In the genomic region with DNA sequence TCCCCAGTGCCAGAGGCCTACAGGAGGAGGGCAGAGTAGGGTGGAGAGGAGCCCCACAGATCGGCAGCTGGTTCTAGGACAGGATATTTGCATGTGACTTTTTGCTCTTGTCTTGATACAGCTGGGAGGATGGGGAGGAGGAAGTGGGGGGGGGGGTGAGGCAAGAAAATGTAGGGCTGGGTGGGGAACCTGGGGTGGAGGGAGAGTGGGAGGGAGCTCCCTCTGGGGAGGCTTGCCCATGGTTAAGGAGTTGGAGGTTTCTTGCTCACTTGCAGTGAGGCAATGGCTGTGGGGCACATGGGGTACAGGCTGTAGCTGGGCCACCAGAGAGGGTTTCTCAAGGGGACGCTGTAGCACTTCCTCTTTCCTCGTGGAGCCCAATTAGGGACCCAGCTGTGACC, we compare ENCODE assay signal across 12 mouse cellular contexts. TPM values are rescaled to one million over a fixed set of nuclear protein-coding genes. Genes with fewer than 3 reads are reported as not detected.
DNase-seq lines count a peak whose midpoint lies in the region; ATAC-seq and TF ChIP-seq lines count a peak whose summit lies in the region.
"Had no signal": no experiment of that assay in that cellular context is flagged by ENCODE, and none has a peak within 500 bp of the region (broad histone marks: within the 10 kb centered on the region; RNA-seq: fewer than 3 reads in every experiment).

No protein-coding gene starts in this region.

- TF ChIP-seq CTCF in cerebellum, adult 2 months (IDR thresholded peaks at IDR 0.05; ENCODE audit: borderline replicate concordance, insufficient read depth, low read depth, low read length) = no peak

- no peak for DNase-seq in forebrain, embryonic 11.5 days (ENCODE audit: low spot score)
- DNase-seq in A20 (ENCODE audit: low read depth, low spot score) = peak; percentile 87
- DNase-seq in kidney, postnatal 4 days = no peak
- DNase-seq in cerebellum, adult 2 months = no peak
- DNase-seq: cerebellum, postnatal 36 days had no signal

- H3K27ac ChIP-seq in forebrain, embryonic 11.5 days (ENCODE audit: low read depth, low read length) = no peak overlapping the region
- no peak overlapping the region for H3K27ac ChIP-seq in forebrain, embryonic 15.5 days (replicated peaks)
- no peak overlapping the region for H3K27ac ChIP-seq in cerebellum, adult 2 months (ENCODE audit: insufficient read depth, low read length)
- H3K27ac ChIP-seq: macrophage had no signal

- H3K9me3 ChIP-seq in forebrain, embryonic 11.5 days (ENCODE audit: control insufficient read depth, low read length) = no peaks in the 10 kb centered on the region
- H3K9me3 ChIP-seq in forebrain, embryonic 15.5 days = no peaks in the 10 kb centered on the region

- WGBS in forebrain, embryonic 11.5 days = 61% methylated on average over 3 of the region's 3 CpGs
- 76% methylated on average over 3 of the region's 3 CpGs for whole genome bisulfite sequencing in forebrain, embryonic 15.5 days
- WGBS in cerebellum, adult 2 months = 56% methylated on average over 3 of the region's 3 CpGs

- H3K4me1 ChIP-seq in forebrain, embryonic 11.5 days (replicated peaks; ENCODE audit: control insufficient read depth, insufficient read depth, low read length) = peaks cover 8% of the 10 kb centered on the region; the same call in 1 of the 2 replicates
- H3K4me1 ChIP-seq in forebrain, embryonic 15.5 days = peaks cover 29% of the 10 kb centered on the region
- H3K4me1 ChIP-seq in cerebellum, adult 2 months (ENCODE audit: control insufficient read depth, insufficient read depth, low read length) = peaks cover 12% of the 10 kb centered on the region

- no peak for TF ChIP-seq POLR2A in cerebellum, adult 2 months (IDR thresholded peaks at IDR 0.05; ENCODE audit: borderline replicate concordance, insufficient read depth, low read length)

- ATAC-seq in forebrain, embryonic 11.5 days (replicated peaks; ENCODE audit: low FRiP score) = no peak
- no peak for ATAC-seq in forebrain, embryonic 15.5 days (replicated peaks)
- peak; percentile 66 for ATAC-seq in granulocyte monocyte progenitor cell, adult 5-6 weeks (replicated peaks; ENCODE audit: poor library complexity, severe bottlenecking)
- peak; percentile 45 for ATAC-seq in megakaryocyte progenitor cell, adult 5-6 weeks (replicated peaks; ENCODE audit: poor library complexity)
- no peak for ATAC-seq in cerebellum, adult (ENCODE audit: insufficient number of reproducible peaks, low FRiP score, low TSS enrichment)

- no peak overlapping the region for H3K9ac ChIP-seq in forebrain, embryonic 11.5 days (ENCODE audit: low read length)
- no peak overlapping the region for H3K9ac ChIP-seq in forebrain, embryonic 15.5 days (replicated peaks)

- peaks cover 17% of the 10 kb centered on the region; the same call in 1 of the 2 replicates for H3K36me3 ChIP-seq in forebrain, embryonic 11.5 days (ENCODE audit: control insufficient read depth, insufficient read depth, low read length)
- H3K36me3 ChIP-seq in forebrain, embryonic 15.5 days = peaks cover 26% of the 10 kb centered on the region

- no peaks in the 10 kb centered on the region for H3K27me3 ChIP-seq in forebrain, embryonic 11.5 days (ENCODE audit: control insufficient read depth, insufficient read depth, low read length)
- no peaks in the 10 kb centered on the region for H3K27me3 ChIP-seq in forebrain, embryonic 15.5 days
- H3K27me3 ChIP-seq in cerebellum, adult 2 months (ENCODE audit: control insufficient read depth, insufficient read depth, low read length) = no peaks in the 10 kb centered on the region

- 0 out of 2 replicates have a peak overlapping the region, but pooled peaks have one; percentile 13 for H3K4me2 ChIP-seq in forebrain, embryonic 11.5 days (ENCODE audit: low read depth, low read length, severe bottlenecking)
- H3K4me2 ChIP-seq in forebrain, embryonic 15.5 days (replicated peaks) = no peak overlapping the region

- no peak overlapping the region for H3K4me3 ChIP-seq in forebrain, embryonic 11.5 days (ENCODE audit: low read depth, low read length)
- no peak overlapping the region for H3K4me3 ChIP-seq in forebrain, embryonic 15.5 days
- H3K4me3 ChIP-seq in cerebellum, adult 2 months (replicated peaks; ENCODE audit: insufficient read depth, low read depth, low read length) = no peak overlapping the region

RNA-seq across cellular contexts. Expression of gene Grk6, which starts 2.7 kb away (rescaled TPM):
- polyA plus RNA-seq in forebrain, embryonic 11.5 days (2014; fragmentation: Nextera tagmentation; extraction: Ambion mirVana) = 69.5 and 79.2 TPM in 2 replicates
- polyA plus RNA-seq in forebrain, embryonic 15.5 days (2015; fragmentation: Nextera tagmentation; extraction: Ambion mirVana) = 46.1 and 47.6 TPM in 2 replicates
- total RNA-seq in granulocyte monocyte progenitor cell, adult 5-6 weeks (2014; fragmentation: Nextera tagmentation) = 56.7 and 62.4 TPM in 2 replicates
- 64.8 and 67.5 TPM in 2 replicates for total RNA-seq in granulocyte monocyte progenitor cell, adult 5-6 weeks (2017)
- 51.7 and 52.6 TPM in 2 replicates for total RNA-seq in megakaryocyte progenitor cell, adult 5-6 weeks (2015)
- total RNA-seq in megakaryocyte progenitor cell, adult 5-6 weeks (2017) = 81.7 and 88.6 TPM in 2 replicates
- 52.7 and 53.9 TPM in 2 replicates for polyA plus RNA-seq in cerebellum, adult 2 months (2012; rRNA removed)

RNA-seq across cellular contexts. Expression of gene Prr7, which starts 16.5 kb away (rescaled TPM):
- polyA plus RNA-seq in forebrain, embryonic 11.5 days (2014; fragmentation: Nextera tagmentation; extraction: Ambion mirVana) = 2.3 and 3.9 TPM in 2 replicates
- 3.2 and 3.4 TPM in 2 replicates for polyA plus RNA-seq in forebrain, embryonic 15.5 days (2015; fragmentation: Nextera tagmentation; extraction: Ambion mirVana)
- total RNA-seq in granulocyte monocyte progenitor cell, adult 5-6 weeks (2014; fragmentation: Nextera tagmentation) = 1.9 TPM in 1 of 2 replicates, not detected in the other
- 1.6 TPM in 1 of 2 replicates, not detected in the other for total RNA-seq in granulocyte monocyte progenitor cell, adult 5-6 weeks (2017)
- total RNA-seq in megakaryocyte progenitor cell, adult 5-6 weeks (2015) = 0.72 and 1.7 TPM in 2 replicates
- total RNA-seq in megakaryocyte progenitor cell, adult 5-6 weeks (2017) = 1.5 TPM in 2 replicates
- 10.7 and 13.0 TPM in 2 replicates for polyA plus RNA-seq in cerebellum, adult 2 months (2012; rRNA removed)
- polyA plus RNA-seq: macrophage had no signal

RNA-seq across cellular contexts. Expression of gene F12, which starts 20.9 kb away (rescaled TPM):
- polyA plus RNA-seq in forebrain, embryonic 11.5 days (2014; fragmentation: Nextera tagmentation; extraction: Ambion mirVana) = not detected in 2 replicates
- polyA plus RNA-seq in forebrain, embryonic 15.5 days (2015; fragmentation: Nextera tagmentation; extraction: Ambion mirVana) = 0.09 TPM in 1 of 2 replicates, not detected in the other
- total RNA-seq in granulocyte monocyte progenitor cell, adult 5-6 weeks (2014; fragmentation: Nextera tagmentation) = not detected in 2 replicates
- total RNA-seq in granulocyte monocyte progenitor cell, adult 5-6 weeks (2017) = not detected in 2 replicates
- not detected in 2 replicates for total RNA-seq in megakaryocyte progenitor cell, adult 5-6 weeks (2015)
- not detected in 2 replicates for total RNA-seq in megakaryocyte progenitor cell, adult 5-6 weeks (2017)
- 0.05 and 0.11 TPM in 2 replicates for polyA plus RNA-seq in cerebellum, adult 2 months (2012; rRNA removed)
- polyA plus RNA-seq: macrophage; stomach, embryonic 14.5 days had no signal

RNA-seq across cellular contexts. Expression of gene Pfn3, which starts 32.5 kb away (rescaled TPM):
- polyA plus RNA-seq in forebrain, embryonic 11.5 days (2014; fragmentation: Nextera tagmentation; extraction: Ambion mirVana) = not detected in 2 replicates
- polyA plus RNA-seq in forebrain, embryonic 15.5 days (2015; fragmentation: Nextera tagmentation; extraction: Ambion mirVana) = 0.63 TPM in 1 of 2 replicates, not detected in the other
- total RNA-seq in granulocyte monocyte progenitor cell, adult 5-6 weeks (2014; fragmentation: Nextera tagmentation) = not detected in 2 replicates
- not detected in 2 replicates for total RNA-seq in granulocyte monocyte progenitor cell, adult 5-6 weeks (2017)
- not detected in 2 replicates for total RNA-seq in megakaryocyte progenitor cell, adult 5-6 weeks (2015)
- total RNA-seq in megakaryocyte progenitor cell, adult 5-6 weeks (2017) = not detected in 2 replicates
- polyA plus RNA-seq in cerebellum, adult 2 months (2012; rRNA removed) = not detected in 2 replicates
- polyA plus RNA-seq: heart, embryonic 16.5 days; macrophage; stomach, embryonic 14.5 days had no signal

RNA-seq across cellular contexts. Expression of gene Dbn1, which starts 40.4 kb away (rescaled TPM):
- polyA plus RNA-seq in forebrain, embryonic 11.5 days (2014; fragmentation: Nextera tagmentation; extraction: Ambion mirVana) = 411 and 418 TPM in 2 replicates
- polyA plus RNA-seq in forebrain, embryonic 15.5 days (2015; fragmentation: Nextera tagmentation; extraction: Ambion mirVana) = 732 and 750 TPM in 2 replicates
- total RNA-seq in granulocyte monocyte progenitor cell, adult 5-6 weeks (2014; fragmentation: Nextera tagmentation) = 0.19 and 1.4 TPM in 2 replicates
- 1.6 and 1.9 TPM in 2 replicates for total RNA-seq in granulocyte monocyte progenitor cell, adult 5-6 weeks (2017)
- total RNA-seq in megakaryocyte progenitor cell, adult 5-6 weeks (2015) = 0.72 and 0.76 TPM in 2 replicates
- 2.3 and 2.7 TPM in 2 replicates for total RNA-seq in megakaryocyte progenitor cell, adult 5-6 weeks (2017)
- 97.4 and 108 TPM in 2 replicates for polyA plus RNA-seq in cerebellum, adult 2 months (2012; rRNA removed)
- polyA plus RNA-seq: macrophage had no signal

Comparison
In these comparisons a context has a peak if more than half of its experiments do, and no peak if none do; other contexts are left out.
1. ATAC-seq: peak in granulocyte monocyte progenitor cell, adult 5-6 weeks (single experiment) and megakaryocyte progenitor cell, adult 5-6 weeks (single experiment); none in forebrain, embryonic 11.5 days (single experiment), forebrain, embryonic 15.5 days (single experiment) and cerebellum, adult (single experiment).